Mouse (Mus musculus) midbrain, embryonic 16.5 days (tissue): ENCODE measurements around the gene Syn3. TPM values are rescaled to one million over a fixed set of nuclear protein-coding genes. Genes with fewer than 3 reads are reported as not detected.

ENCODE experiments used
- ATAC-seq: fragments of 200-750 bp; cut with Nextera tagmentation; 2 replicates; pipeline ENCODE4 v1.8.0; 2017; ENCODE audit warnings: moderate TSS enrichment
- H3K27ac ChIP-seq: fragments of 300-500 bp; sonication (generic); 2 replicates; pipeline ENCODE4 v1.5.1; 2014; ENCODE audit warnings: mild to moderate bottlenecking, low read length, mixed read lengths
- H3K27me3 ChIP-seq: fragments of 300-500 bp; sonication (generic); 2 replicates; pipeline ENCODE4 v1.6.1; 2014; ENCODE audit warnings: low read depth, low read length, mixed read lengths; ENCODE audit not compliant: control insufficient read depth, insufficient read depth
- H3K36me3 ChIP-seq: fragments of 300-500 bp; sonication (generic); 2 replicates; pipeline ENCODE4 v1.6.1; 2014; ENCODE audit warnings: mild to moderate bottlenecking, low read length, moderate library complexity, mixed read lengths; ENCODE audit not compliant: control insufficient read depth, insufficient read depth
- H3K4me1 ChIP-seq: fragments of 300-500 bp; sonication (generic); 2 replicates; pipeline ENCODE4 v1.6.1; 2014; ENCODE audit warnings: mild to moderate bottlenecking, low read length, mixed read lengths; ENCODE audit not compliant: control insufficient read depth, insufficient read depth
- H3K4me2 ChIP-seq: fragments of 300-500 bp; sonication (generic); 2 replicates; pipeline ENCODE4 v1.6.1; 2014; ENCODE audit warnings: mild to moderate bottlenecking, low read length, mixed read lengths
- H3K4me3 ChIP-seq: fragments of 300-500 bp; sonication (generic); 2 replicates; pipeline ENCODE4 v1.5.1; 2014; ENCODE audit warnings: low read depth, mild to moderate bottlenecking, low read length, moderate library complexity, mixed read lengths
- H3K9ac ChIP-seq: fragments of 300-500 bp; sonication (generic); 2 replicates; pipeline ENCODE4 v1.6.1; 2014; ENCODE audit warnings: low read depth, low read length, mixed read lengths
- H3K9me3 ChIP-seq: fragments of 300-500 bp; sonication (generic); replicated peaks from 2 replicates; pipeline ENCODE4 v1.6.1; 2014; ENCODE audit warnings: mild to moderate bottlenecking, low read length, mixed read lengths; ENCODE audit not compliant: control insufficient read depth, poor library complexity, severe bottlenecking
- WGBS: fragments of 180-500 bp; shearing (Covaris S2); extraction: QIAGEN DNeasy Blood & Tissue Kit; methylation state at CpG from one replicate; pipeline ENCODE4 v1.1.7; 2014; 5-methylcytosine and 5-hydroxymethylcytosine counted together
- polyA plus RNA-seq: library from polyadenylated mRNA; unstranded; fragments of >200 nt; fragmentation: Nextera tagmentation; extraction: Ambion mirVana; gene quantifications from 2 replicates; pipeline ENCODE4 v1.2.1, GENCODE M21; 2015

The Syn3 gene
- polyA plus RNA-seq, 1 experiment from 2014 or later = 34.0 TPM

DNA sequence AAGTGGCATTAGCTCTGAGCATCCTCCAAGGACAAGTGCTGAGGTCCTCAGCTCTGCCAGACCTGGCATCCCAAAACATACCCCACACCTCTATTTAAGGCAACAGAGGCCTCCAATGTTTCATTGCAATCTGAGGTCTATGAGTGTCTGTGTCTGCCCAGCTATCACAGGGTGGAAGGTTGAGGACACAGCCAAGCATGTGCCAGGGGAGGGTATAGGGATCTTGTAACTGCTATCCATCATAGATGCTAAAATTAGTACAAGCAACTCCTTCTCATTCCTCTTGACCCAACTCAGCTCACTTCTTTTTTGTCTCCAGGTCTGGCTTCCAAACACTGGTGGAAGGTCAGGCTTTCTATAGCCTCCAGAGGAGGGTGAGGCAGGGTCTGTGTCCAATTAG, 127.1 kb downstream of the Syn3 start:
- Histone ChIP-seq H3K27me3 (no peaks in the 10 kb centered on the region), H3K4me2 (no peak overlapping the region), H3K4me1 (no peaks in the 10 kb centered on the region), H3K27ac (no peak overlapping the region), H3K4me3 (no peak overlapping the region), H3K36me3 (no peaks in the 10 kb centered on the region), H3K9ac (no peak overlapping the region), H3K9me3 (no peaks in the 10 kb centered on the region)
- ATAC-seq = no peak

DNA sequence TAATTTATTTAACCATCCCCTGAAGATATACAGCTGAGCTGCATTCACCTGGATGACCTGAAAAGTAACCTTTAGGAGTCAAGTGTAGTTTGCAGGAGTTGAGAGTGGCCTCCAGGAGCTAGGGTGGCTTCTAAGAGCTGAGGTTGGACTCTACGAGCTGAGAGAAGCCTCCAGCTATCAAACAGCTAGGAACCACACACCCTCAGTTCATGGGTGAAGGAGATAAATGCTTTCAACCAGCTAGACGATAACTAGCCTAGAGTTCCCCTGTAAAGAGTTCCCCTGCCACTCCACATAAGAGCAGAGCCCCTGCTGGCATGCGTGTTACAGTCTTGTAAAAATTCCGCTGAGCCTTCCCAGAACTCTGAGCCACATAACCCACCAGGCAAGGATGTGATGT, 129.3 kb downstream of the Syn3 start:
- Histone ChIP-seq H3K4me3 (no peak overlapping the region), H3K4me1 (no peaks in the 10 kb centered on the region), H3K4me2 (no peak overlapping the region), H3K9me3 (no peaks in the 10 kb centered on the region), H3K9ac (no peak overlapping the region), H3K27ac (no peak overlapping the region), H3K27me3 (no peaks in the 10 kb centered on the region), H3K36me3 (no peaks in the 10 kb centered on the region)
- ATAC-seq = no peak
- 76% methylated on average over 4 of the region's 4 CpGs for WGBS

DNA sequence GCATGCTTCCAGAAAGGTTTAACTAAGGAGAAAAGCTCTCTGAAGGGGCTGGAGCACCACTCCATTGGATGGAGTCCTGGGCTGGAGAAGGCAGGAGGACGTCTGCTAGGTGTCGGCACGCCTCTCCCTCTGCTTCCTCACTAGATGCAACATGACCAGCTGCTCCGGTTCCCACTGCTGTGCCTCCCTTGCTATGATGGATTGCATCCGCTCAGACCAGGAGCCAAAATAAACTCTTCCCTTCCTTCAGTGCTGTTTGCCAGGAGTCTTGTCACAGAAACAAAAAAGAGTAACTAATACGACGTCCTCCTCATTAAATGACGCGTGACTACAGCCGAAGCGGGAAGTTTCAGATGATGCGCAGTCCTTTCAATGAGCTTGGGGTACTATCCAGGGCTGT, 129.9 kb downstream of the Syn3 start:
- no peaks in the 10 kb centered on the region for H3K27me3 ChIP-seq
- H3K4me2 ChIP-seq = no peak overlapping the region
- no peak overlapping the region for H3K9ac ChIP-seq
- no peaks in the 10 kb centered on the region for H3K4me1 ChIP-seq
- no peak for ATAC-seq
- H3K9me3 ChIP-seq = no peaks in the 10 kb centered on the region
- H3K36me3 ChIP-seq = no peaks in the 10 kb centered on the region
- WGBS = 89% methylated on average over 12 of the region's 12 CpGs
- no peak overlapping the region for H3K4me3 ChIP-seq
- no peak overlapping the region for H3K27ac ChIP-seq

DNA sequence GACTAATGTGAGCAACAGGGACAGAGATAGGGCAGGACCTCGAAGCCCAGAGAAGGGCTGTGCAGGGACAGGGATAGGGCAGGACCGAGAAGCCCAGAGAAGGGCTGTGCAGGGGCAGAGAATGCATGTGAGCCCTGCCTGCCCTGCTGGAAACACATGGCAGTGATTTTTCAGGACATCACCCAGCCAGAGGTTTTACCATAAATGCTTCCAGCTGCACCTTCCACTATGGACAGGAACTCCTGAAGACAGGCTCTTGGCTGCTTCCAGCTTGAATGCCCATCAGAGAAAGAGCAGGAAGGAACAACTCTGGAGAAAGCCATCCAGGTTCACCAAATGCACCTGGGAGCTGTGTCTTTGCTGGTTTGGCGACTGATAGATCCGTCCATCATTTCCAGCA, 131.3 kb downstream of the Syn3 start:
- ATAC-seq = no peak

DNA sequence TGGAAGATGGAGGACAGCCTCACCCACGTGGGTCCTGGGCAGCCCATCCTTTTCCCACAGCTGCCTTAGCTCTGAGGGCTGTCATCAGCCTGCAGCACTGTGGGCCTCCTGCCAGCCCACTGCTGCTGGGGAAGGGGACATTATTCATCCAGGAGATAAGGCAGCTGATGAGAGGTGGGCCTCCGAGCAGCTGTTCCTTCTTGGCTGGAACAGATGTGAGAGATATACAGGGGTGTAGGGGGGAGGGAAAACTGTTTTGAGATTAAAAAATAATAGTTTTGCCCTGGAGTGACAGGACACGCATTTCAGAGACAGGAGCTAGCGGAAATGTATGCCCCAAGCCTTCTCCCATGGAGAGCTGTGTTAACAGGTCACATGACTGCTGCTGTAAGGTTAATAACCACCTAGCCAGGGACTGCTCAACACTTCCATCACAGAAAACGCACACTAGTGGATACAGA, 133.0 kb downstream of the Syn3 start:
- peak; percentile 56; the same call in 1 of the 2 replicates for ATAC-seq
- no peaks in the 10 kb centered on the region for H3K27me3 ChIP-seq
- H3K27ac ChIP-seq = no peak overlapping the region
- H3K9ac ChIP-seq = no peak overlapping the region
- no peaks in the 10 kb centered on the region for H3K4me1 ChIP-seq
- 54% methylated on average over 5 of the region's 5 CpGs for WGBS
- H3K9me3 ChIP-seq = no peaks in the 10 kb centered on the region
- no peak overlapping the region for H3K4me3 ChIP-seq
- H3K36me3 ChIP-seq = no peaks in the 10 kb centered on the region
- H3K4me2 ChIP-seq = no peak overlapping the region

More for the DNA sequence above, 131.3 kb downstream of the Syn3 start:
- H3K4me3 ChIP-seq = no peak overlapping the region
- H3K9ac ChIP-seq = no peak overlapping the region
- H3K27me3 ChIP-seq = no peaks in the 10 kb centered on the region
- no peak overlapping the region for H3K4me2 ChIP-seq
- H3K9me3 ChIP-seq = no peaks in the 10 kb centered on the region
- H3K4me1 ChIP-seq = no peaks in the 10 kb centered on the region
- WGBS = 85% methylated on average over 4 of the region's 4 CpGs
- no peak overlapping the region for H3K27ac ChIP-seq
- no peaks in the 10 kb centered on the region for H3K36me3 ChIP-seq

DNA sequence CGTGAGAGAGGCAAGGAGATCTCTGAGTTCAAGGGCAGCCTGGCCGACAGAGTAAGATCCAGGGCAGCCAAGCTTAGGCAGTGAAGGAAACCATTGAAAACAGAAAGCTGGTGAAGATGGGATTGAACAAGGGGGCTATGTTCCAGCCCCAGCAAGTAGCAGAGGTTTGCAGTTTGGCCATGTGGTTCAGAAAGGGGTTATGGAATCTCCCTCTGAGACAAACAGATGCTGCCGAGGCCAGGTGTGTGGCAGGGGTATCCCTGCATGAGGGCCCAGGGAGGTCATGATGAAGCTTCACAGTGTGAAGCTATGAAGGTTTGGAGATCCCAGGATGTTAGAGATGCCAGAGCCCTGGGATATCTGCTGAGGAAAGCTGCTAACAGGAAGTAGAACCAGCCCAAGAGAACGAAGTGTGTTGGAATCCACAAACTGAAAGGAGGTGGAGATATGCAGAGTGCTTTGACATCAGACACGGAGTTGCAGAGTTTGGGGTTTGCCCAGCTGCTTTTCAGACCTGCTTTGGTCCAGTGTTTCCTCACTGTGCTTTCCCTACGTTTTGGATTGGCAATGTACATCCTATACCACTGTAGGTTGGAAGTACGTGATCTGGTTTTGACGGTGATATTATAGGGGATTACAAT, 134.9 kb downstream of the Syn3 start:
- Histone ChIP-seq H3K9me3 (no peaks in the 10 kb centered on the region; the same call in 1 of the 2 replicates), H3K27ac (no peak overlapping the region), H3K27me3 (no peaks in the 10 kb centered on the region), H3K36me3 (no peaks in the 10 kb centered on the region), H3K4me3 (no peak overlapping the region), H3K4me2 (no peak overlapping the region), H3K9ac (no peak overlapping the region), H3K4me1 (no peaks in the 10 kb centered on the region)
- WGBS = 86% methylated on average over 8 of the region's 8 CpGs
- no peak for ATAC-seq

DNA sequence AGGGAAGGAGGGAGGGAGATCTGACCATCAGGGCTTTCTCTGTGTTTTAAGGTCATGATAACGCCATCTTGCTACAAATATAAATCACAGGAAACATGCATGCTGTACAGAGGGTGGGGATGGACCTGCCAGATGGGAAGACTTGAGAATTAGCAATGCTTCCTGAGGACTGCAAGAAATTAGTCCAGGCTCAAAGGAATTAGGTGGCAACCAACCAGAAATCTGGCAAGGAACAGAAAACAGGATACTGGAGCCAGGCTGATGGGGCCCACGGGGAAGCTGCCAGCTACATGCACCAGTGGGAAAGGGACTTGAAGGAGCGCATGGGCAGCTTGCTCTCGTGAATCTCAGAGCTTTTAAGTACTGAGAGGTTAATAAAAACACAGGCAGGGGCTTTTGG, 139.0 kb downstream of the Syn3 start:
- no peak for ATAC-seq
- no peak overlapping the region for H3K4me2 ChIP-seq
- H3K4me3 ChIP-seq = no peak overlapping the region
- H3K27me3 ChIP-seq = no peaks in the 10 kb centered on the region
- H3K36me3 ChIP-seq = no peaks in the 10 kb centered on the region
- no peak overlapping the region for H3K27ac ChIP-seq
- no peaks in the 10 kb centered on the region; the same call in 1 of the 2 replicates for H3K9me3 ChIP-seq
- 68% methylated on average over 4 of the region's 4 CpGs for WGBS
- H3K4me1 ChIP-seq = no peaks in the 10 kb centered on the region
- no peak overlapping the region for H3K9ac ChIP-seq

DNA sequence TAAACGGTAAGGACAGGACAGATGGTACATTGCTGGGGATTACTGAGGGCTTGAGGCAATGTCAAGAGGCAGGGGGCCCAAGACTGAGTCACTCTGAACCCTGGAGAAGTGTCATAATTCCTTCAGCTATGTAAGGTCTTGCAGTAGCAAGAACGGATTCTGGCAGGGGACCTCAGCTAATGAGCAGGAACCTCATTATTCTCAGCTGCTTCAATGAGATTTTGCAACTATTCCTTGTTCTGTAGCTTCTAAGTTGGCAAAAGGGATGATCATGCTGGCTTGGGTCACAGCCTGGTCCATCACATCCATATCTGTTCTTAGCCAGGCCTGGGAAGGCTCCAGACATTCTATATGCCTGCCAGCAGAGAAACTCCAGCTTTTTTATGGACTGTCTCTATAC, 139.5 kb downstream of the Syn3 start:
- H3K27ac ChIP-seq = no peak overlapping the region
- WGBS = 48% methylated on average over 2 of the region's 2 CpGs

DNA sequence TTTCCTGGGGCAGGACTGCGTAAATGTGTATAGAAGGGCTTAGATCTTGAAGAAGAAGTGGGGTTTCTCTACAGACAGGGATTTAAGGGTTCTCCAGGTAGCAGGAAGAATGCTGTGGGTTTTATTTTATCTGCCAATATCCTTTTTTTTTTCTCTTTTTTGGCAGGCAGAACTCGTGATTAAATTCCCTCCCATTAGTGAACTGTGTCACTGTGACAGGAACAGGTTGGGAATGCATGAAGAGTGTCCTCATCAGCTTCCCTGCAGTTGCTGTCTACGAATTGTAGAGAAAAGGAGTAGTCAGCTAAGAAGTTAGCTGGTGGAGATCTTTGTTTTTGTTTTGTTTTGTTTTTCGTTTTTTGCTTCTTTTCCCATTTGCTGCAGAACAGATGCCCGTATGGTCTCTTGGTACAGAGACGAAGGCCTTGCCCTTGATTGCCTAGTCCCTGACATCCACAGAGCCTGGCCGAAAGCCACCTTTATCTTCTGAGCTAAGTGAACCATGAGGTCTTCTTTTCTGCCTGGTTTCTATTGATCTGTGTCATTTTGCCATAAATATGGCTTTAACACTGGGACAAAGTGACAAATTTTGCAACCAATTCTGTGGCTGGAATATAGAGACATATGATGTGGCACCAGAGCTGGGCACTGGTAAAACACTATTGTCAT, 140.3 kb downstream of the Syn3 start:
- Histone ChIP-seq H3K9me3 (no peaks in the 10 kb centered on the region; the same call in 1 of the 2 replicates), H3K9ac (no peak overlapping the region), H3K36me3 (peaks cover 6% of the 10 kb centered on the region), H3K4me3 (no peak overlapping the region), H3K4me2 (no peak overlapping the region), H3K27ac (no peak overlapping the region), H3K4me1 (no peaks in the 10 kb centered on the region), H3K27me3 (no peaks in the 10 kb centered on the region)
- no peak for ATAC-seq
- WGBS = 68% methylated on average over 7 of the region's 7 CpGs

More for the DNA sequence above, 139.5 kb downstream of the Syn3 start:
- H3K36me3 ChIP-seq = peaks cover under 1% of the 10 kb centered on the region; the same call in 1 of the 2 replicates
- no peak overlapping the region for H3K9ac ChIP-seq
- ATAC-seq = peak; percentile 54; the same call in 1 of the 2 replicates
- no peaks in the 10 kb centered on the region for H3K4me1 ChIP-seq
- no peaks in the 10 kb centered on the region for H3K27me3 ChIP-seq
- no peak overlapping the region for H3K4me2 ChIP-seq
- no peak overlapping the region for H3K4me3 ChIP-seq
- H3K9me3 ChIP-seq = no peaks in the 10 kb centered on the region; the same call in 1 of the 2 replicates
